In genomic region chr17:73072286-73072685, GRCm38 (mm10) we compare ENCODE assay signal across 10 mouse cellular contexts. TPM values are rescaled to one million over a fixed set of nuclear protein-coding genes. Genes with fewer than 3 reads are reported as not detected.
A peak's percentile ranks its signal among the peaks of the same experiment; 100 is the strongest.
DNase-seq lines count a peak whose midpoint lies in the region; TF ChIP-seq lines count a peak whose summit lies in the region.
"Had no signal": no experiment of that assay in that cellular context is flagged by ENCODE, and none has a peak within 500 bp of the region (broad histone marks: within the 10 kb centered on the region; RNA-seq: fewer than 3 reads in every experiment).

No protein-coding gene starts in this region.

- H3K4me1 ChIP-seq in embryonic facial prominence, embryonic 10.5 days = peaks cover 24% of the 10 kb centered on the region
- H3K4me1 ChIP-seq in kidney, adult 2 months (ENCODE audit: control insufficient read depth, insufficient read depth, low read length) = 0 out of 2 replicates have a peak, but pooled peaks cover 6% of the 10 kb centered on the region
- H3K4me1 ChIP-seq in limb, embryonic 10.5 days = peaks cover 8% of the 10 kb centered on the region; the same call in 1 of the 2 replicates

- H3K27ac ChIP-seq in embryonic facial prominence, embryonic 10.5 days (replicated peaks) = no peak overlapping the region
- peak overlapping the region; percentile 76 for H3K27ac ChIP-seq in kidney, adult 2 months (ENCODE audit: insufficient read depth, low read depth, low read length)
- H3K27ac ChIP-seq in limb, embryonic 10.5 days = no peak overlapping the region
- H3K27ac ChIP-seq: hindbrain, embryonic 15.5 days; neural tube, embryonic 12.5 days had no signal

- H3K9me3 ChIP-seq in embryonic facial prominence, embryonic 10.5 days = no peaks in the 10 kb centered on the region
- no peaks in the 10 kb centered on the region for H3K9me3 ChIP-seq in limb, embryonic 10.5 days (replicated peaks)
- H3K9me3 ChIP-seq: hindbrain, embryonic 15.5 days; neural tube, embryonic 12.5 days had no signal

- no peaks in the 10 kb centered on the region for H3K36me3 ChIP-seq in embryonic facial prominence, embryonic 10.5 days (replicated peaks)
- H3K36me3 ChIP-seq in kidney, adult 2 months (ENCODE audit: control insufficient read depth, insufficient read depth, low read length) = no peaks in the 10 kb centered on the region
- no peaks in the 10 kb centered on the region for H3K36me3 ChIP-seq in limb, embryonic 10.5 days
- H3K36me3 ChIP-seq: hindbrain, embryonic 15.5 days; neural tube, embryonic 12.5 days had no signal

- DNase-seq in embryonic facial prominence, embryonic 10.5 days (ENCODE audit: low spot score) = peak; percentile 55
- DNase-seq in gastrocnemius, postnatal 25 days = peak; percentile 52
- DNase-seq in kidney, adult 2 months = peak; percentile 84
- DNase-seq in lung, postnatal 14 days = peak; percentile 69
- DNase-seq in cerebellum, adult 9-11 months = no peak
- DNase-seq in limb, embryonic 10.5 days (ENCODE audit: low spot score) = no peak
- no peak for DNase-seq in cerebellum, adult 11 months
- DNase-seq in left cerebral cortex, adult 18-20 months (ENCODE audit: low spot score in 2 of 2) = no peak

- TF ChIP-seq POLR2A in kidney, adult 2 months (IDR thresholded peaks at IDR 0.05; ENCODE audit: low read depth, low read length) = no peak

- no peaks in the 10 kb centered on the region for H3K27me3 ChIP-seq in embryonic facial prominence, embryonic 10.5 days (replicated peaks; ENCODE audit: low read depth, poor library complexity, severe bottlenecking)
- H3K27me3 ChIP-seq in kidney, adult 2 months (replicated peaks; ENCODE audit: control insufficient read depth, insufficient read depth, low read length) = no peaks in the 10 kb centered on the region
- no peaks in the 10 kb centered on the region for H3K27me3 ChIP-seq in limb, embryonic 10.5 days (ENCODE audit: low read depth, poor library complexity, severe bottlenecking)
- H3K27me3 ChIP-seq: hindbrain, embryonic 15.5 days; neural tube, embryonic 12.5 days had no signal

- 41% methylated on average over 8 of the region's 8 CpGs for WGBS in embryonic facial prominence, embryonic 10.5 days
- WGBS in kidney, adult 2 months = 40% methylated on average over 8 of the region's 8 CpGs
- 17% methylated on average over 8 of the region's 8 CpGs for WGBS in limb, embryonic 10.5 days

- H3K4me3 ChIP-seq in embryonic facial prominence, embryonic 10.5 days = no peak overlapping the region
- H3K4me3 ChIP-seq in kidney, adult 2 months (ENCODE audit: insufficient read depth, low read depth, low read length) = no peak overlapping the region
- H3K4me3 ChIP-seq in limb, embryonic 10.5 days = no peak overlapping the region
- H3K4me3 ChIP-seq: hindbrain, embryonic 15.5 days; neural tube, embryonic 12.5 days had no signal

- no peak for TF ChIP-seq CTCF in kidney, adult 2 months (conservative IDR thresholded peaks at IDR 0.05; ENCODE audit: insufficient read depth, insufficient read length, low read depth, low read length)

RNA-seq across cellular contexts. Expression of gene Lclat1, which starts 35.5 kb away (rescaled TPM):
- polyA plus RNA-seq in embryonic facial prominence, embryonic 10.5 days (2016; fragmentation: Nextera tagmentation; extraction: Ambion mirVana) = 11.3 and 11.8 TPM in 2 replicates
- total RNA-seq in gastrocnemius, postnatal 25 days (2021) = 10 to 100 TPM; 12.6 to 14.9 TPM
- polyA plus RNA-seq in kidney, adult 2 months (2012; rRNA removed) = 17.3 and 18.8 TPM in 2 replicates
- 12.1 and 12.4 TPM in 2 replicates for polyA plus RNA-seq in limb, embryonic 10.5 days (2016; fragmentation: Nextera tagmentation; extraction: Ambion mirVana)
- total RNA-seq in left cerebral cortex, adult 18-20 months (2021) = 10 to 100 TPM; 32.8 to 38.8 TPM

Comparison
In these comparisons a context has a peak if more than half of its experiments do, and no peak if none do; other contexts are left out.
1. DNase-seq: peak in embryonic facial prominence, embryonic 10.5 days (single experiment), gastrocnemius, postnatal 25 days (single experiment), kidney, adult 2 months (single experiment) and lung, postnatal 14 days (single experiment); none in cerebellum, adult 9-11 months (single experiment), limb, embryonic 10.5 days (single experiment), cerebellum, adult 11 months (single experiment) and left cerebral cortex, adult 18-20 months (0 of 2).